Mouse (Mus musculus): ENCODE results near the gene Ccdc15. TPM values are rescaled to one million over a fixed set of nuclear protein-coding genes. Genes with fewer than 3 reads are reported as not detected.

Gene Ccdc15
- total RNA-seq, 2 experiments from 2014 or later = 2.1 to 2.2 TPM

DNA sequence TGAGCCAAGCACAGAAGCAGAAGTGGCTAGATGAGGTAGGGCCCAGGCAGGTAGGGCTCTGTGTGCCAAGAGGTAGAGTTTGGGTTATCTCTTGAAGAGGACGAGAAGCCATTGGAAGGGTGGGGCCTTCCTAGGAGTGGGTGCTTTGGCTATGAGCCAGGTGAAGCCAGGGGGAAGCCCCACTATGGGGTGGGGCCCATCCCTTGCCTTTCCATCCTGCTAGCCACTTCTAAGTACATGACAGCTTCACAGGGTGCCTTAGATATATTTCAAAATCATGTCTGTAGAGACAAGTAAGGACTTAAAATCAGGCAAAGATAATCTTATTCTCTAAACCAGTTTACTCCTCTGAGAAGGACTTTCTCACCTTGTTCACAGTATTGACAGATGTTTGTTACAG, 103.6 kb downstream of the Ccdc15 start:
- DNase-seq = no peak
- intact Hi-C loops (cut with DNase I) = no loop called here

DNA sequence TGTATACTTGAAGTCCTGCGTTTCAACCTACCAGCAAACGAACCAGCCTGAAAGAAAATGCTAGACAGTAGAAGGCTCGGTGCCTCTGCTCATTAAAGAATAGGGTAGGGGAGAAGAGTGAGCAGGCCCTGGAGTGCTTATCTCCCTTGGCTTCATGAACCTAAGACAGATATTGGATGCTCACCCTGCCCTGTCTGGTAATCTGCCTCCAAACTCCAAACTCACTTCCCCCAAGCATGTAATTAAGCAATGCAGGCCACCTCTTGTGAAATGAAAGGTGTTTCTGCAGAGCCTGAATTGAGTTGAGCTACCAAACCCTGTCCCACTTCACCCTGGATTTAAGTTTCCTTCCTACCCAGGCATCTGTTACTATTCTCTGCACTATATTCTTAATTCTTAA, 105.5 kb downstream of the Ccdc15 start:
- intact Hi-C loops (cut with DNase I) = no loop called here
- DNase-seq = no peak

DNA sequence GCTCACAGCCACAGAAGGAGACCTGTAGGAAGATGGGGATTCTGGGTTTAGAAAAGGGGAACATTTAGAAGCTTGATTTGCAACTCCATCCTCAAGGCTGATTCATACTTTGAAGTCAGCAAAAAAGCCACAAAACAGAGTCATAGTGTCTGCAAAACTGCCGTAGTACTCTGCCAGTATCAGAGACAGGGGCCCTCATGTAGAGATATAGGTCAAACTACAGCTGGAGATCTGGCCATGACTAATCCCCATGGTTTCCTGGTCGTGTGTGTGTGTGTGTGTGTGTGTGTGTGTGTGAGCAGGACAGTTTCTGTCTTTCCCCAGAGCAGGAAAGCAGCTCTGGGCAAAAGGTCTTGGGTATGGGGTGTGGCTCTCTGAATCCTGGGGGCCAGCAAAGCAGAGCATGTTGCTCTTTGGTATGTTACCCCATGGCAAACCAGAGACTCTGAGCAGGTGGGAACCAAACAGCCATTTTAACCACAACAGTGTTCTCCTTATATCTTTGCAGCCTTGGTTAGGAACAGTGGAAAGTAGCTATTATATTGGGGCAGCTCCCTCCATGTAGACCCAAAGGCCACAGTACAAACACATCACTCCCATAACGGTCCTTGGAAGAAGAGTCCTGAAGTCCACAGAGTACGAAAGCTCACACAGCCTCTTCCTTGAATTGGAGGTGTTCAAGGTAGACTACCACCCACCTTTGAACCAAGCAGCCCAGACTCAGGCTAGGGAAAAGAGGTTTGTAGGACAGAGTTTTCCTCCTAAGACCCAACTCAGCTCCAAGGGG, 112.1 kb downstream of the Ccdc15 start:
- DNase-seq = no peak
- intact Hi-C loops (cut with DNase I) = no loop called here

DNA sequence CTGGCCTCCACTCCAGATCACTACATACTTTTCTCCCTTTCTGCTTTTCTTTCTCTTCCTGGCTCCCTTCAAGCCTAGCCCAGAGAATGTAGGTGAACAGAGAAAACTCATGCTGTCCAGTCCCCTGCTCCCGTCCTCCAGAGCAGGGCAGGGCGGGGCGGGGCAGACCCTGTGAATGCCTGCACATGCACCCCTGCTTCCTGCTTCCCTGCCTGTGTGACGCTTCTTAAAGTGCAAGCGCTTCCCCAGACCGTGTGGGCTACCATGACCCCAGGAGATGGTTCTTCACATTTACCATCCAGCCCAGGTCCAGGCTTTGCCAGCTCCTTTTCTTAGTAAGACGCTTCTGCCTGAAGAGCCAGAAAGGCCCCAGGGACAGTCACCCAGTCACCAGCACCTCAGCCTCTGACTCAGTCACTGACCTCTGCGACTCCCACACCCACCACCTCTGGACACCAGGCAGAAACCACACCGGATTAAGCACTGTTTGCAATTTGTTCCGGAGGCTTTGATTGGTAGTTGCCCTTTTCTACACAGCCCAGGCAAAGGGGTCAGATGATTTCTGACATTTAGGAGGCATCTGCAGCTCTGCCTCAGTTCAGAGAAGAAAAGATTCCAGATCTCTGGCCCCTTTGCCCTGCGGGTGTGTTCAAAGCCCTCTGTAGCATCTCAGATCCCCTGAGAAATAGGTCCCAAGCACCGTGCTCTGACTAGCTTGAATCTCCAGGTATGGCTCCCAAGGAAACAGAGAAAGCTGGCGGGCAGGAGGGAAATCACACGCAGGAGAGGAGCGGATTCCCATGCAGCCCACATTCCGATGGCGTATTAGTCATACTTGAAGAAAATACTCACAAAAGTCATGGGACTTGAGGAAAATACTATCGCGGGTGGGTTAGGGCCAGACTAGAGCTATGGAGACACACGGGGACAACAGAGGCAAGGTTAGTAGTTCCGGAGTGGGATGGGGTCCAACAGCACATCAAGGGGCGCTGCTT, 115.7 kb downstream of the Ccdc15 start:
- DNase-seq = no peak
- intact Hi-C loops (cut with DNase I) = no loop called here

DNA sequence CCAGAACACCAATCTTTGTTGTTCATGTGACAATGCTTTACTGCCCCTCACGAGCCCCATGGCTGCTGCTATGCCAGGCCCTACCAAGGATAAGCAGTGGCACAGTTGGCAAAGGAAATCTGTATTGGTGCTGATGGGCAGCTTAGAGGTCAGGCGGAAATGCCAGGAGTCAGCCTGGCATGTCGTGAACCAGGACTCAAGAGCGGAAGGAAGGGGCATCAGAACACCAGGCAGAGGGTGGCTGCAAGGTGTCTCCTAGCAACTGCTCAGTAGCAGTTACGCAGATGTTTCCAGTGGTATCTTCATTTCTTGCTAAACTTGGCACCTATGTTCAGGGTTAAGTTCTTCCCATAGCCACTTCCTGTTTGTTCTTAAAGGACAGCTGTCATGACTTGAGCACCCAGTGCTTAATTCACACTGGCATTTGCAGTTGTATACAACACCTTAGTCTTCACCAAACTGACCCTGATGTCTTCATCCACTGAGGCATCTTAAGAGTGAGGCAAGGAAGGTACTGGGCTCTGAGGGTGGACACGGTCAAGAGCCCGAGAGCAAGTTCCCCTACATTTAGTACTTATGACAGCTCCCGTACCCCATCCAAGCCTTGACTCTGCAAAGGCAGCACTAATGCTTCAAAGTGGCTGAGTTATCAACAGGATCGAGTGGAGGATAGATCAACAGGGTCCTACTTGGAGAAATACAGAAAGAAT, 117.6 kb downstream of the Ccdc15 start:
- intact Hi-C loops (cut with DNase I) = loop anchor here (1.0 to 2.0 kb wide), 4 partner anchors 53 to 335 kb away; no protein-coding TSS in a partner anchor
- DNase-seq = no peak

DNA sequence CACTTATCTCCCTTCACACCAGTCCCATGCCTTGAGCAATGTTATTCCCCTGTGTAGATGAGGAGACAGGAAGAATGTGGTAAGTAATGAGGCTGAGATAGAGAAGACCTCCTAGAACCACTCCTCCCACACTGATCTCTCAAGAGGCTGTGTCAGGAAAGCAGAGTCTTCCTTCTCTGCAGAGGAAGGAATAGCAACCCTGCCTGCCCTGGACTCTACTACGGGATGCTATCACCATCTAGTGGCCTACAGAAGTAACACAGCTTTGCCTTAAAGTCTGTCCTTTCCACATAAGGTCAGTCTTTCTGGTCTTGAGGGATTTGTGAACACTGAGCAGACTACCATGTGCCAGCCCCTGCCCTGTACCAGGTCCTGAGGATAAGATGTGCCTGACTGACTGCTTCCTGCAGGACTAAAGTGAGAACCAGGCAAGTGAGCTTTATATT, 118.3 kb downstream of the Ccdc15 start:
- peak; percentile 57 to 74 for DNase-seq
- intact Hi-C loops (cut with DNase I) = loop anchor here (1.0 to 2.0 kb wide), 4 partner anchors 53 to 335 kb away; no protein-coding TSS in a partner anchor

Other genes with a start within 250 kb of the Ccdc15 start
- gene Pknox2, start 201.0 kb downstream of the Ccdc15 start, total RNA-seq (2021) = 1 to 10 TPM; 3.7 to 6.0 TPM
- gene Tmem218, start 140.2 kb downstream of the Ccdc15 start, total RNA-seq (2021) = 1 to 10 TPM; 6.4 to 6.5 TPM
- gene Slc37a2, start 92.7 kb downstream of the Ccdc15 start, total RNA-seq (2021) = 1 to 10 TPM; 3.0 to 3.1 TPM
- gene Hepacam, start 18.9 kb upstream of the Ccdc15 start, total RNA-seq (2021) = under 1 TPM in 1 of 2 experiments, not detected in 1; 0.07 TPM
- gene Robo4, start 53.5 kb upstream of the Ccdc15 start, total RNA-seq (2021) = 10 to 100 TPM; 41.0 to 44.1 TPM
- not detected for gene Robo3, start 84.8 kb upstream of the Ccdc15 start, total RNA-seq (2021)
- gene Msantd2, start 140.9 kb upstream of the Ccdc15 start, total RNA-seq (2021) = 10 to 100 TPM; 10.5 to 11.3 TPM
- 100 to 1,000 TPM; 112 to 121 TPM for gene Esam, start 179.6 kb upstream of the Ccdc15 start, total RNA-seq (2021)
- gene Vsig2, start 190.8 kb upstream of the Ccdc15 start, total RNA-seq (2021) = 10 to 100 TPM in 1 of 2 experiments, 1 to 10 TPM in 1; 7.9 to 11.3 TPM
- gene Nrgn, start 204.5 kb upstream of the Ccdc15 start, total RNA-seq (2021) = 1 to 10 TPM; 2.4 to 3.9 TPM
- 1 to 10 TPM; 7.8 to 9.1 TPM for gene Siae, start 207.3 kb upstream of the Ccdc15 start, total RNA-seq (2021)